Mouse (Mus musculus): ENCODE data around the gene Alg3.

DNA sequence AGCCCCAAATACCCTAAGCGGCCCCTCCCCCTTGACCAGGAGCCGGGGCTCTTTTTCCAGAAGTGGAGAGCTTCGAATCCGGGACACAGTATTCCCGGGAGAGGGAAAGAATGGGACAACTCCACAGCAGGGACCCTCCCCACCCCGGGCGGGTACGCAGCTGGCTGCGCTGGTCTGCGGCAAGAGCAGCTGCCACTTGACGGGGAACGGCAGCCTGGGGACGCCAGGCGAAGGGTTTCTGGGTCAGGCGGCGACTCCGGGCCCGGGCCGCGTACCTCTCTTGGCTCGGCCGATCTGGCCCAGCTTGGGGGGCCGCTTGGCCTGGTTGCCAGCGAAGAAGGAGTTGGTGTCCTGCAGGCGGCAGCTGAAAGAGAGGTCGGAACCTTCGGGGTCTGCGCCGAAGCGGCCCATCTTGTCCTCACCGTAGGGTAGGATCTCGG is 9.2 kb upstream of the Alg3 start:
- TF ChIP-seq POLR2A (IDR thresholded peaks at IDR 0.05; ENCODE audit: low read depth, low read length) = no peak
- TF ChIP-seq CTCF (IDR thresholded peaks at IDR 0.05; ENCODE audit: extremely low read depth, insufficient read depth, insufficient read length, insufficient replicate concordance) = no peak

All from spleen, adult 2 months (tissue).